Mouse (Mus musculus): Measurements from ENCODE around the gene Zfp940.
A peak's percentile ranks its signal among the peaks of the same experiment; 100 is the strongest.
"Not testable (repeated sequence)": the region's sequence is repeated elsewhere in the genome, so short reads cannot be mapped to it uniquely, and the experiment has no call there.

The Zfp940 gene

DNA sequence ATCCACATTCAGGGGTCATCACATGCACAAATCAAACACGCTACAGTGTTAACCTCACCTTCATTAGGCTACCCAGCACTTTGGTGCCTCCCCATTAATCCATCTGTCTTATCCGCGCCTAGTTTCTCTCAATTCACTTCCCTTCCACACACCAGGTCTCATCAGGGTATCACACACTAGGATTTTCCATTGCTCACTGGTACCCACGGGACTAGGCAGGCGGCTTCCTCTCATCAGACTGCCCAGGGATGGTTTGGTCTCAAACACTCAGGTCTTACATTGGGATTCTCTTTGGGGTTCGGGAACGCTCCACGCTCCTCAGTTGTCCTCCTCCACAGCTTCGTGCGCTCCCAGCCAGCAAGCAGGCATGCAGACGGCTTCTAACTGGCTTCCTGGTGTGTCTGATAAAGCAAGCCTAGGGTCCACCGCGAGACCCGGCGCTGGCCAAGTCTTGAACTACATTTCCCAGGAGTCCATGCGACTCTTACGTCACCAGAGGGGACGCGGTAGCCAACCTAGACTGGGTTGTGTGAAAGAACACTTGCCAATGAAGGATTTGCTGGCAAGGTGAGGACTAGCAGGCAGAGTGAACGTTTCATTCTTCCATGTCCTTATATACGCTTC lies at the start of gene Zfp940:
Gene Zfp940, minus strand, starts transcription at position 451 of the 624 bp plus-strand sequence.
- peak; percentile 64 to 86 for DNase-seq

DNA sequence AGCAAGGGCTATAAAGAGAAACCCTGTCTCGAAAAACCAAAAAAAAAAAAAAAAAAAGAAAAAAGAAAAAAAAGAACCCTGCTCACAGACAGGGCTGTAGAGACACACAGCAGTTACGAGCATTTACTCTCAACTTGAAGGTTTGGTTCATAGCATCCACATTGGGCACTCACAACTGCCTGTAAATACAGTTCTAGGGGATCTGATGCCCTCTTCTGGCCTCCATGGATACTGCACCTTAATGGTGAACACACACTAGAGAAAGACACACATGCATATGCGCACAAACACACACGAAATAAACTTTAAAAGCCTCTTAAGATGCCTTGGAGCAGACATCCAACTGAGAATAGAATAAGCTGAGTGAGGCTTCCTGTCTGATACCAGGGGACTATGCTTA lies 44.9 kb upstream of the Zfp940 start:
- DNase-seq = no peak

DNA sequence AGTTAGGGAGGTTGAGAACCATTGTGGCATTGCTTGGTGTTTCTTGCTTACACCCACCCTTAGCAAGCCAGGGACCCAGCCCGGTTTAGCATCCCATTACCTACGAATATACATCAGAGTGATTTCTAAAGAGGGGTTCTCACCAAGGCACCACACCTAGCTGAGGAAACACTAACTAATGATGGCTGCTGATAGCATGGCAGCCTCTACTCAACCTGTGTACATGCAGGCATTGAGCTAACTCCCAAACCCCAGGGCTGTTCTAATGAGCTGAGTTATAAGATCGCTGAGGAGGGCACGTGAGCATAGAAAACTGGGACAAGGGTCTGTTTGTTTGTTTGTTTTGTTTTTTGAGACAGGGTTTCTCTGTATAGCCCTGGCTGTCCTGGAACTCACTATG lies 39.3 kb upstream of the Zfp940 start:
- no peak for DNase-seq

GRCm38 (mm10) chr7:29890501-29890900 lies 37.0 kb upstream of the Zfp940 start:
- no peak for DNase-seq

- DNase-seq = no peak
These were observed 27.4 kb upstream of the Zfp940 start for GRCm38 (mm10) chr7:29880916-29881315.

DNA sequence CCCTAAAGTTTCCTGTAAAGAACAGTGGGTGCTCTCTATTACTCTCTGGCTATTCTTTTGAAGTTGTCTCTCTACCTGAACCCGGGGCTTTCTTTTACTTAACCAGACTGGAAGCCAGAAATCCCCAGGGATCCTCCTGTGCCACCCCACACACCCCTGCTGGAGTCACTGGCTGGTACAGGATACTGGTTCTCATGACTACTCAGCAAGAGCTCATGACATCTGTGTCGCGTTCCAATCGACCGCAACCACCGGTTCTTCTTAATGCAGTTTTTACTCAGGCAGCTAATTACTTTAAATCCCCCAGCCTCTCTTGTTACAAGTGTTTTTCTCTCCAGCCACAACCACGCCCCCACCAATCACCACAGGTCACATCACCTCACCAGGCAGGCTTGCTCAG lies 26.6 kb upstream of the Zfp940 start:
- DNase-seq = no peak

DNA sequence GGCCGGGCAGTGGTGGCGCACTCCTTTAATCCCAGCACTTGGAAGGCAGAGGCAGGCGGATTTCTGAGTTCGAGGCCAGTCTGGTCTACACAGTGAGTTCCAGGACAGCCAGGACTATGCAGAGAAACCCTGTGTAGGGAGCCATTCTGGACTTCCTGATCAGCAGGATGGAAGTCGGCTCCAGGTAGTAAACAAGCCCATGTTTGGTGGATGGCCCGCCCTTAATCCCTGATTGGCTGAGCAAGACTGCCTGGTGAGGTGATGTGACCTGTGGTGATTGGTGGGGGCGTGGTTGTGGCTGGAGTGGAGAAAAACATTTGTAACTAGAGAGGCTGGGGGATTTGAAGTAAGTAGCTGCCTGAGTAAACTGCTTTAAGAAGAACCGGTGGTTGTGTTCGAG lies 24.1 kb upstream of the Zfp940 start:
- not testable (repeated sequence) for DNase-seq

DNA sequence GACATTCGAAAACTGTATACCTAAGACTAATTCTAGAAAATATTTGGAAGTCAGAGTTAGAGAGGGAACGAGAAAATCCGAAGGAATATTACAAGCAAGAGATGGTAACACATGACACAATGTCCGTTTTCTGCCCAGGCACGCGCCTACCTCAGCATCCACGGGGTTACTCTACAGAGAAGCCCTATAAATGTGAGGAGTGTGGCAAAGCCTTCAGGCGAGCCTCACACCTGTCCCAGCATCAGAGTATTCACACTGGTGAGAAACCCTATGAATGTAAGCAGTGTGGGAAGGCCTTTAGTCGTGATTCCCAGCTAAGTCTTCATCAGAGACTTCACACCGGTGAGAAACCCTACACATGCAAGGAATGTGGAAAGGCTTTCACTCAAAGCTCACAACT lies 20.8 kb upstream of the Zfp940 start:
- DNase-seq = no peak

GRCm38 (mm10) chr7:29861660-29862059 lies 8.2 kb upstream of the Zfp940 start:
- DNase-seq = no peak

DNA sequence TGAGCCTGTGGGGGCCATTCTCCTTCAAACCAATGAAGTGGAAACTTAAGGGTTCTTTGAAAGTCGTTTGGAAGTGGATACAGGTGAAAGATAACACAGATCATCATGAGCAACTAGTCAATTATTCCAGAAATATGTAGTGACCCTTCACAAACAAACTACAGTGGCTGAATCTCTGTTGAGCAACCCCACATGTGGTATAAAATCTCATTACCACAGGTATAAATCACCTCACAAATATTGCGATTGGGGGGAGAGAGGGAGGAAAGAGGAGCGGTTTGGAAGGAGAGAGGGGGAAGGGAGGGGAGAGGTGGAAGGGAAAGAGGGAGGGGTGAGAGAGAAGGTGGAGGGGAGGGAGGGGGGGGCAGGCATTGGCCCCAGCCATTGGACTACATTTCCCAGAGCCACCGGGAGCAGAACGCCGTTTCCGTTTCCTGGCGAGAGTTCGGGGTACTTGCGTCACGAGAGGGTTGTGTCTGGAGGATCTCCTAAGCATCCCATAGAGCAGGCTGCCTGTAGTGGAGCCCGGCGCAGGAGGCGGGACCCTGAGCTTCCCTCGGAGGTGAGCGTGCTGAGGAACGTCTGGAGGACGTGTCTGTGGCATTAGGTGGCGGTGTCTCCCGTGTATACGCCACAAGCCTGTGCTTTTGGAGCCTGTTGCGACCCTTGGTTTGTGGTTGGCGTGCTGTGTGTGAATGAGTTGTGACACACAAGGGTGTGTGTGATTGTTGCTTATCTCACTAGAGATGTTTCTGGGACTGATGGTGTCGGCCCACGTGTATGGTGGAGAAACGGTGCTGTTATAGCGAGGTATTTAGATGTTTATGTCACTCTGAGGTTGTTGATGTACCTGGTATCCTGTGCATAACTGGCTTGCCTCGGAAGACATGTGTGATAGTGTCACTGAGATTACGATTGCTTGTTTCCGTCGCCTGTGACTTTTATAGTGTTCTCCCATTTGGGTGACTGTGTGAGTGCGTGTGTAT lies 6.4 kb upstream of the Zfp940 start, which contains the start of gene Zfp420:
Gene Zfp420, plus strand, starts transcription at position 448 of the 986 bp plus-strand sequence.
- DNase-seq = peak; percentile 71 to 72

DNA sequence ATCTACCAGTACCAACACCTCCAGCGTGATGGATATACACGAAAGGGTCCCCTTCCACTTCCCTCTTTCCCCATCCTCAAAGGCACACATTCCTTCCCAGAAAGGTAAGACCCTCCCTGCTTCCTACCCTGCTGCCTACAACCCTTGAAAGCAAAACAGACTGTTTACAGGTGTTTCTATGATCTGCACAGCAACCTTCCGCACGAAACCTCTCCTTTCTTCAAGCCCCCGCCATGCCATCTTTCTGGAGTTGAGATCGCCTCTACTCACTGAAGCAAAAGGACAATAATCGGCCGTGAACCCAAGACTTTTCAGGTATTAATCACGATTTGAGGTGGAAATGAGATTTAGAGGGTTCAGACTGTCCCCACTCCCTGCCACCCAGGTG lies 644 bp downstream of the Zfp940 start:
- DNase-seq = no peak

GRCm38 (mm10) chr7:29844616-29845015 lies 8.9 kb downstream of the Zfp940 start:
- no peak for DNase-seq

DNA sequence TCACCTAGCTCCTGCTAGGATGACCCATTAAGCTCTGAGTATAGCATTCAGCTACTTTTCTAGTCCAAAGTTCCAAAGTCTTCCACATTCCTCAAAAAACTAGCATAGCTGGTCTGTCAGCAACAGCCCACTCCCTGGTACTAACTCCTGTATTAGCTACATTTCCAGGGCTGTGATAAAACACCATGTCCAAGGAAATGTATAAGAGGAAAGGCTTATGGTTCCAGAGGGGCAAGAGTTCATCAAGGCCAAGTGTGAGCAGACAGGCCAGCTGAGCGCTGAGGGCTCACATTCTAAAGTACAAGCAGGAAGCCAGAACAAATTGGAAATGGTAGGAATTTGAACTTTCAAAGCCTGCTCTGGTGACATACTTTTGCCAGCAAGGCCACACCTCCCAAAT lies 11.4 kb downstream of the Zfp940 start:
- no peak for DNase-seq

- DNase-seq = no peak
These were observed 14.2 kb downstream of the Zfp940 start for GRCm38 (mm10) chr7:29839256-29839655.

DNA sequence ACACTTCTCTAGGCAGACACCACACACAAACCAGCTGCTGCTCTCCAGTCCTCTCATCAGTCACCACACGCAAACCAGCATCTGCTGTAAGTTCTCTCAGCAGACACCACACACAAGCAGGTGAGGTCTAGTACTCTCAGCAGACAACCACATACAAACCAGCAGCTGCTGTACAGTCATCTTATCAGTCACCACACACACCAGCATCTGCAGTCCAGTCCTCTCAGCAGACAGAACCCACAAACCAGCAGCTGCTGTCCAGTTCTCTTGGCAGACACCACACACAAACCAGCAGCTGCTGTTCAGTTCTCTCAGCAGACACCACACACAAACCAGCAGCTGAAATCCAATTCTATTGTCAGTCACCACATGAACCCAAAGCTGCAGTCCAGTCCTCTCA lies 16.7 kb downstream of the Zfp940 start:
- no peak for DNase-seq

DNA sequence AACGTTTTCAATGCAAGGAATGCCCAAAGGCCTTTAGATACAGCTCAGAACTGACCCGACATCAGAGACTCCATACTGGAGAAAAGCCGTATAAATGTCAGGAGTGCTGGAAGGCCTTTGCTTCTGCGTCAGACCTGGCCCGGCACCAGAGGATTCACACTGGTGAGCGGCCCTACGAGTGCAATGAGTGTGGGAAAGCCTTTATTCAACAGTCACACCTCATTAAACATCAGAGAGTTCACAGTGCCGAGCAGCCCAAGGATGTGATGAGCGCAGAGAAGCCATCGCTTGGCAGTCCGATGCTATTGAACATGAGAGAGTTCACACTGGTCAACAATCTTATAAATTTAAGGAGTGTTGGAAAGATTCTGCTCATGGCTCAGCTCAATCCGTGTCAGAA lies 23.7 kb downstream of the Zfp940 start:
- DNase-seq = no peak

DNA sequence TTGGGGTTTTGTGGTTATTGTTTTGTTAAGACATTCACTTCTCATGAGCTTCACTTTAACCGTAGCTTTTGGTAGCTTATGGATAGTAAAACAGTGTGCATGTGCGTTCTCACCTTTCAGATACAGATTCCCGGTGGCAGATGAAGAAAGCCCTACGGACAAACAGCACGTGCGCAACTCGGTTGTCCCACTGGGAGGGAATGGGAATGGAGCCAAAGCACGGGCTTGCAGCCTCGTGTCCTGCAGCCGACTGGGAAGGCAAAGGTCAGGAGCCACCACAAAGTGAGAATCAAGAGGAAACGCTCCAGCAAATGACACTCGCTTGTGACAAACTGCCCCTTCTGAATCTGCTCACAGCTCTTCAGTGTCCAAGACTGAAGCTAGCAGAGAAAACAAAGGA lies 25.5 kb downstream of the Zfp940 start:
- DNase-seq = no peak

- DNase-seq = peak; percentile 23 to 65
These were observed 34.7 kb downstream of the Zfp940 start for GRCm38 (mm10) chr7:29818619-29819254.

DNA sequence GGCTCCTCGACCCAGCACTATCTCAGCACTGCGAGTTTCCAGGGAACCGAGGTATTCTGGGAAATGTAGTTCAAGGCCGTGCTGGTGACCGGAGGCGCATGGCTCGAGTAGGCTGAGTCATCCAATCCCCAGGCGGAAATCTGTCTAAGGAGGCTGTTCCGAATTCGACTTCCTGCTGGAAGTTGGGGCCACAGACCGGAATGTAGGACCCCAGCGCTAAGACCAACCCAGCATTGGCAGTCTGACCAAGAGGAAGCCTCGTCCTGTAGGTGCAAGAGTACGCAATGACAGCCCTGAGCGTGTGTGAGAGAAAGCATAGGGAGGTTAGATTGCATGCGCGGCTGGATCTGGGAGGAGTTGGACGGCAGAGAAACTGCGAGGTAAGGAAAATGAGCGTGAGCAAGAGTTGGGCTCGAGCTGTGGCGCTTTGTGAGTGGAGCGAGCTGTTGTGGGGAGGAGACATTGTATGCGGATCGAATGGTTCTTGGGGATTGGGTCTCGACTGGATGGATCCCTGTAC lies 37.5 kb downstream of the Zfp940 start, which contains the start of gene Zfp790:
Gene Zfp790, plus strand, starts transcription at position 205 of the 520 bp plus-strand sequence.
- DNase-seq = peak; percentile 64 to 67

- no peak for DNase-seq
These were observed 38.2 kb downstream of the Zfp940 start for GRCm38 (mm10) chr7:29815061-29815784.

- DNase-seq = no peak
These were observed 39.1 kb downstream of the Zfp940 start for GRCm38 (mm10) chr7:29814381-29814780.

- DNase-seq = no peak
These were observed 41.2 kb downstream of the Zfp940 start for GRCm38 (mm10) chr7:29812244-29812643.
